Comparison of ENCODE assay signal across 7 mouse cellular contexts in the genomic region with DNA sequence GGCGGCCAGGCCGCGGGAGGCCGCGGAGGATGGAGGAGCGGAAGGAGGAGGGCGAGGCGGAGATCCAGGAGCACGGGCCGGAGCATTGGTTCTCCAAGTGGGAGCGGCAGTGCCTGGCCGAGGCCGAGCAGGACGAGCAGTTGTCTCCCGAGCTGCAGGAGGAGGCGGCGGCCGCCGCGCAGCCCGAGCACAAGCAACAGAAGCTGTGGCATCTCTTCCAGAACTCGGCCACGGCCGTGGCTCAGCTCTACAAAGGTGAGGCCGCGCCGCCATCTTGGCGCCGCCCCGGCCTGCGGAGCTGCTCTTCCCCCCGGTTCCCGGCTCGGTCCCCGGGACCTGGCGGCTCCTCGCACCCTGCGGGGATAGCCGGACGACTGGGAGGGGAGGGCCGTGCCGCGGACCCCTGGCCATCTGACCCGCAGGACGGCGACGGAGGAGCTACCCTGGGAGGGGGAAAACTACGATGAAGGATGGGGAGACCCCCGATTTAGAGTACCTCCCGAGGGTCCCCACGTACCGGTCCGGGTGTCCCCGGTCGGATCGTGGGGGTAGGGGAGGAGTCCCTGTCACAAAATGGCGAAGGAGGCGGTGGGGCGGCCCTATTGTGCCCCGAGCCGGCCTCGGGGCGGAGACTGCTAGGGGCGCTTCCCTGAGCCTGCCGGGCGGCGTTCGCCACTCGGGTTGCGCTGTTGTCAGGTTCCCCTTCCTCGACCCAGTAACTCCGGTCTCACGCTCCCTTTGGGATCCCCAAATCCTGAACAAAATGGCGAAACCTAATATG. TPM values are rescaled to one million over a fixed set of nuclear protein-coding genes. Genes with fewer than 3 reads are reported as not detected.
DNase-seq lines count a peak whose midpoint lies in the region; ATAC-seq and TF ChIP-seq lines count a peak whose summit lies in the region.

No protein-coding gene starts in this region.

- under 1% methylated on average over 59 of the region's 74 CpGs for WGBS in intestine, postnatal 0 days
- WGBS in limb, embryonic 11.5 days: 0% methylated on average over 69 of the region's 74 CpGs
- WGBS in midbrain, embryonic 12.5 days: 1% methylated on average over 68 of the region's 74 CpGs

- no peaks in the 10 kb centered on the region for H3K27me3 ChIP-seq in intestine, postnatal 0 days (replicated peaks; ENCODE audit: control insufficient read depth, insufficient read depth, low read length)
- no peaks in the 10 kb centered on the region for H3K27me3 ChIP-seq in limb, embryonic 11.5 days (ENCODE audit: control insufficient read depth, insufficient read depth, low read length)
- H3K27me3 ChIP-seq in midbrain, embryonic 12.5 days: no peaks in the 10 kb centered on the region

- H3K4me1 ChIP-seq in intestine, postnatal 0 days (replicated peaks; ENCODE audit: control insufficient read depth, insufficient read depth, low read length): 0 out of 2 replicates have a peak, but pooled peaks cover 6% of the 10 kb centered on the region
- peaks cover 5% of the 10 kb centered on the region for H3K4me1 ChIP-seq in limb, embryonic 11.5 days (ENCODE audit: control insufficient read depth, insufficient read depth, low read length)
- peaks cover 28% of the 10 kb centered on the region for H3K4me1 ChIP-seq in midbrain, embryonic 12.5 days

- peak overlapping the region; percentile 92 for H3K4me3 ChIP-seq in intestine, postnatal 0 days (ENCODE audit: low read depth, low read length)
- H3K4me3 ChIP-seq in limb, embryonic 11.5 days (ENCODE audit: low read depth, low read length): peak overlapping the region; percentile 99
- peak overlapping the region; percentile 99 for H3K4me3 ChIP-seq in midbrain, embryonic 12.5 days

- H3K9me3 ChIP-seq in intestine, postnatal 0 days (ENCODE audit: control insufficient read depth): no peaks in the 10 kb centered on the region
- no peaks in the 10 kb centered on the region for H3K9me3 ChIP-seq in limb, embryonic 11.5 days (ENCODE audit: control insufficient read depth, low read length)
- H3K9me3 ChIP-seq in midbrain, embryonic 12.5 days: no peaks in the 10 kb centered on the region

- peak overlapping the region; percentile 98 for H3K27ac ChIP-seq in intestine, postnatal 0 days (ENCODE audit: low read depth, low read length)
- H3K27ac ChIP-seq in limb, embryonic 11.5 days (replicated peaks; ENCODE audit: low read depth, low read length): peak overlapping the region; percentile 89
- H3K27ac ChIP-seq in midbrain, embryonic 12.5 days (replicated peaks): peak overlapping the region; percentile 97

- H3K36me3 ChIP-seq in intestine, postnatal 0 days (ENCODE audit: control insufficient read depth, insufficient read depth): peaks cover 2% of the 10 kb centered on the region; the same call in 1 of the 2 replicates
- peaks cover 4% of the 10 kb centered on the region; the same call in 1 of the 2 replicates for H3K36me3 ChIP-seq in limb, embryonic 11.5 days (ENCODE audit: control insufficient read depth, insufficient read depth, low read length)
- H3K36me3 ChIP-seq in midbrain, embryonic 12.5 days: peaks cover 17% of the 10 kb centered on the region; the same call in 1 of the 2 replicates

- H3K9ac ChIP-seq in intestine, postnatal 0 days (ENCODE audit: low read depth, low read length): peak overlapping the region; percentile 98
- H3K9ac ChIP-seq in limb, embryonic 11.5 days (ENCODE audit: low read length): peak overlapping the region; percentile 97
- H3K9ac ChIP-seq in midbrain, embryonic 12.5 days (replicated peaks): peak overlapping the region; percentile 100

- DNase-seq in adrenal gland, adult 8-10 months: peak; percentile 78
- peak; percentile 69 for DNase-seq in embryo, embryonic 9.5 days (ENCODE audit: extremely low spot score)
- DNase-seq in limb, embryonic 11.5 days (ENCODE audit: low spot score): peak; percentile 68
- peak; percentile 57 for DNase-seq in skeletal muscle tissue, adult 2 months (ENCODE audit: low read depth, low spot score)

- H3K4me2 ChIP-seq in intestine, postnatal 0 days (replicated peaks; ENCODE audit: low read depth): peak overlapping the region; percentile 76
- H3K4me2 ChIP-seq in limb, embryonic 11.5 days (ENCODE audit: low read depth, severe bottlenecking): peak overlapping the region; percentile 86
- H3K4me2 ChIP-seq in midbrain, embryonic 12.5 days (replicated peaks): peak overlapping the region; percentile 88

- TF ChIP-seq CTCF in intestine, postnatal 0 days (IDR thresholded peaks at IDR 0.05; ENCODE audit: low read depth): no peak

- peak; percentile 53 for ATAC-seq in granulocyte monocyte progenitor cell, adult 5-6 weeks (replicated peaks; ENCODE audit: poor library complexity, severe bottlenecking)
- ATAC-seq in intestine, postnatal 0 days: peak; percentile 20
- peak; percentile 14; the same call in 1 of the 2 replicates for ATAC-seq in limb, embryonic 11.5 days (ENCODE audit: insufficient number of reproducible peaks, low FRiP score, low TSS enrichment, low read depth)
- peak; percentile 17 for ATAC-seq in midbrain, embryonic 12.5 days (ENCODE audit: low FRiP score, low read depth)

RNA-seq across cellular contexts. Expression of a gene that starts 0.7 kb away (rescaled TPM):
- 100 to 1,000 TPM in 2 of 4 experiments, 10 to 100 TPM in 2; 81.3 to 111 (median 98.3) TPM for total RNA-seq in adrenal gland, adult 8-10 months (2022)
- 39.6 and 41.3 TPM in 2 replicates for total RNA-seq in granulocyte monocyte progenitor cell, adult 5-6 weeks (2014; fragmentation: Nextera tagmentation)
- 37.1 and 53.9 TPM in 2 replicates for total RNA-seq in granulocyte monocyte progenitor cell, adult 5-6 weeks (2017)
- polyA plus RNA-seq in intestine, postnatal 0 days (2015; fragmentation: Nextera tagmentation; extraction: Ambion mirVana): 14.3 and 15.1 TPM in 2 replicates
- 16.2 and 16.4 TPM in 2 replicates for polyA plus RNA-seq in limb, embryonic 11.5 days (2014; fragmentation: Nextera tagmentation; extraction: Ambion mirVana)
- 39.0 and 43.9 TPM in 2 replicates for polyA plus RNA-seq in midbrain, embryonic 12.5 days (2016; fragmentation: Nextera tagmentation; extraction: Ambion mirVana)

RNA-seq across cellular contexts. Expression of a gene that starts 38.5 kb away (rescaled TPM):
- 100 to 1,000 TPM; 105 to 149 (median 127) TPM for total RNA-seq in adrenal gland, adult 8-10 months (2022)
- 130 and 144 TPM in 2 replicates for total RNA-seq in granulocyte monocyte progenitor cell, adult 5-6 weeks (2014; fragmentation: Nextera tagmentation)
- total RNA-seq in granulocyte monocyte progenitor cell, adult 5-6 weeks (2017): 142 and 158 TPM in 2 replicates
- 16.3 and 19.7 TPM in 2 replicates for polyA plus RNA-seq in intestine, postnatal 0 days (2015; fragmentation: Nextera tagmentation; extraction: Ambion mirVana)
- 41.5 and 41.6 TPM in 2 replicates for polyA plus RNA-seq in limb, embryonic 11.5 days (2014; fragmentation: Nextera tagmentation; extraction: Ambion mirVana)
- polyA plus RNA-seq in midbrain, embryonic 12.5 days (2016; fragmentation: Nextera tagmentation; extraction: Ambion mirVana): 35.9 and 38.4 TPM in 2 replicates

Comparison
In these comparisons a context has a peak if more than half of its experiments do, and no peak if none do; other contexts are left out.
1. Peak in every context shown above with its lines: DNase-seq, ATAC-seq, H3K4me3 ChIP-seq and H3K27ac ChIP-seq.